Mouse (Mus musculus): Measurements from ENCODE around the gene Mid1ip1. TPM values are rescaled to one million over a fixed set of nuclear protein-coding genes. Genes with fewer than 3 reads are reported as not detected.
A peak's percentile ranks its signal among the peaks of the same experiment; 100 is the strongest.

The Mid1ip1 gene
- total RNA-seq (2021): 10 to 100 TPM; 23.6 to 26.4 TPM

- peak; percentile 87 for DNase-seq
These were observed at the start of gene Mid1ip1 for GRCm38 (mm10) chrX:10714696-10715140. Gene Mid1ip1, plus strand, starts transcription at chrX:10715013.

GRCm38 (mm10) chrX:10694455-10695180, 20.2 kb upstream of the Mid1ip1 start:
- no peak for DNase-seq

- no peak for DNase-seq
These were observed 8.1 kb upstream of the Mid1ip1 start for GRCm38 (mm10) chrX:10706728-10707127.

- DNase-seq: peak; percentile 17
These were observed 775 bp upstream of the Mid1ip1 start for GRCm38 (mm10) chrX:10713839-10714637.

- peak; percentile 85 for DNase-seq
These were observed 2.3 kb downstream of the Mid1ip1 start for GRCm38 (mm10) chrX:10716917-10717763.

- peak; percentile 23 for DNase-seq
These were observed 3.4 kb downstream of the Mid1ip1 start for GRCm38 (mm10) chrX:10718021-10718837.

- peak; percentile 52 for DNase-seq
These were observed 4.2 kb downstream of the Mid1ip1 start for GRCm38 (mm10) chrX:10718838-10719539.

GRCm38 (mm10) chrX:10720391-10720790, 5.6 kb downstream of the Mid1ip1 start:
- DNase-seq: no peak

- DNase-seq: no peak
These were observed 9.8 kb downstream of the Mid1ip1 start for GRCm38 (mm10) chrX:10724571-10724970.

GRCm38 (mm10) chrX:10729488-10729887, 14.7 kb downstream of the Mid1ip1 start:
- no peak for DNase-seq

GRCm38 (mm10) chrX:10734453-10734852, 19.6 kb downstream of the Mid1ip1 start:
- peak; percentile 29 for DNase-seq

GRCm38 (mm10) chrX:10734874-10735273, 20.1 kb downstream of the Mid1ip1 start:
- no peak for DNase-seq

- DNase-seq: no peak
These were observed 44.1 kb downstream of the Mid1ip1 start for GRCm38 (mm10) chrX:10758866-10759265.

- DNase-seq: no peak
These were observed 48.7 kb downstream of the Mid1ip1 start for GRCm38 (mm10) chrX:10763476-10764016.

Other genes with a start within 250 kb of the Mid1ip1 start
- gene Tspan7, start 229.9 kb upstream of the Mid1ip1 start, total RNA-seq (2021): 100 to 1,000 TPM; 104 to 105 TPM

All from heart, postnatal 4 days (tissue).